Mouse (Mus musculus) heart, embryonic 16.5 days (tissue): Measurements from ENCODE around the gene Dnmt3l. TPM values are rescaled to one million over a fixed set of nuclear protein-coding genes. Genes with fewer than 3 reads are reported as not detected.
A peak's percentile ranks its signal among the peaks of the same experiment; 100 is the strongest.
"Not testable (repeated sequence)": the region's sequence is repeated elsewhere in the genome, so short reads cannot be mapped to it uniquely, and the experiment has no call there.

Experiments used
- ATAC-seq: fragments of 200-750 bp; cut with Nextera tagmentation; replicated peaks from 2 replicates; pipeline ENCODE4 v1.8.0; 2017; ENCODE audit warnings: moderate number of reproducible peaks; ENCODE audit not compliant: insufficient read depth, low FRiP score; ENCODE audit errors: extremely low read depth
- H3K27ac ChIP-seq: fragments of 300-500 bp; sonication (generic); 2 replicates; pipeline ENCODE4 v1.5.1; 2014; ENCODE audit warnings: mild to moderate bottlenecking, low read length, control low read depth, moderate library complexity
- H3K27me3 ChIP-seq: fragments of 300-500 bp; sonication (generic); 2 replicates; pipeline ENCODE4 v1.6.1; 2014; ENCODE audit warnings: low read length, mixed read lengths; ENCODE audit not compliant: control insufficient read depth, insufficient read depth
- H3K36me3 ChIP-seq: fragments of 300-500 bp; sonication (generic); 2 replicates; pipeline ENCODE4 v1.6.1; 2014; ENCODE audit not compliant: control insufficient read depth, insufficient read depth
- H3K4me1 ChIP-seq: fragments of 300-500 bp; sonication (generic); 2 replicates; pipeline ENCODE4 v1.6.1; 2014; ENCODE audit warnings: low read length, mixed read lengths; ENCODE audit not compliant: control insufficient read depth, insufficient read depth
- H3K4me2 ChIP-seq: fragments of 300-500 bp; sonication (generic); 2 replicates; pipeline ENCODE4 v1.6.1; 2014; ENCODE audit warnings: low read depth, mild to moderate bottlenecking, control low read depth, low read length
- H3K4me3 ChIP-seq: fragments of 300-500 bp; sonication (generic); 2 replicates; pipeline ENCODE4 v1.5.1; 2014; ENCODE audit warnings: mild to moderate bottlenecking, control low read depth, low read length
- H3K9ac ChIP-seq: fragments of 300-500 bp; sonication (generic); 2 replicates; pipeline ENCODE4 v1.6.1; 2014; ENCODE audit warnings: low read length, control low read depth
- H3K9me3 ChIP-seq: fragments of 300-500 bp; sonication (generic); replicated peaks from 2 replicates; pipeline ENCODE4 v1.6.1; 2016; ENCODE audit warnings: low read length; ENCODE audit not compliant: control insufficient read depth
- WGBS: fragments of 180-500 bp; shearing (Covaris S2); extraction: QIAGEN DNeasy Blood & Tissue Kit; methylation state at CpG from one replicate; pipeline ENCODE4 v1.1.7; 2014; 5-methylcytosine and 5-hydroxymethylcytosine counted together
- polyA plus RNA-seq: library from polyadenylated mRNA; unstranded; fragments of >200 nt; fragmentation: Nextera tagmentation; extraction: Ambion mirVana; gene quantifications from 2 replicates; pipeline ENCODE4 v1.2.1, GENCODE M21; 2015

Gene Dnmt3l
- polyA plus RNA-seq, 1 experiment from 2014 or later, result 0.13 TPM

DNA sequence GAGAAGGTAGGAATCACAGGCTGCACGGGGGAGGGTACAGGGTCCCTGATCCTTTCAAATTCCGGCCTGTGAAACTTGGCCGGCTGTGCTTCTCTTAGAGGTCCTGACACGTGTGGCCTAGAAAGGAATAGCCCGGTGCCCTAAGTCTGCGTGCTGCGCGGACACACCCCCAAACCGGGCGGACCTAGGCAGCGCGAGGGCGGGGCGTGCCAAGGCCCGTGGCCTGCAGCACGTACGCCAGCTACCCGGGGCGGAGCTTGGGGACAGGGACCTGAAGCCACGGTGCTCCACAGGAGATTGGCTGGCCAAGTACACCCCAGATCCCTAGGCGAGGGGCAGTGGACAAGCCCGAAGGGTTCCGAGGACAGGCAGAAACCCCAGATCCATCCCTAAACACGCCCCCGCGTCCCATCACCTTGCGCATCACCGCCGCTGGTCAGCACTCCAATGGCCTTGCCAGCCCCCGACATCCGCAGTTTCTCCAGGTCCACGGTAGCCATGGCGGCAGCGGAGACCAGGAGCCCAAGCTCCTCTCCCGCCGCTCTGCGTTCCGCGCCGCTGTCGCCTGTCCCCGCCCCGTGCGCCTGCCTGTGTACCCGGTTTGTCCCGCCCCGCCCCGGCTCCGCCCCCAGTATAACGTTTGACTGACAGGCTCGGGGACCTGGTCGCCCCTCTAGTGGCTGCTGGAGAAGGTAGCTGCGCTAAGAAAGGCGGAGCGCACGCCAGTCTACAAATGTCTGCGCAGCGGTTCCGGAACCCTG, 32.4 kb upstream of the Dnmt3l start:
- ATAC-seq, result peak; percentile 95
- Histone ChIP-seq H3K27ac (peak overlapping the region; percentile 100), H3K4me2 (peak overlapping the region; percentile 84), H3K9me3 (peaks cover 2% of the 10 kb centered on the region), H3K27me3 (no peaks in the 10 kb centered on the region), H3K9ac (peak overlapping the region; percentile 96), H3K36me3 (no peaks in the 10 kb centered on the region), H3K4me1 (peaks cover 34% of the 10 kb centered on the region), H3K4me3 (peak overlapping the region; percentile 83)
- WGBS, result 1% methylated on average over 59 of the region's 59 CpGs

DNA sequence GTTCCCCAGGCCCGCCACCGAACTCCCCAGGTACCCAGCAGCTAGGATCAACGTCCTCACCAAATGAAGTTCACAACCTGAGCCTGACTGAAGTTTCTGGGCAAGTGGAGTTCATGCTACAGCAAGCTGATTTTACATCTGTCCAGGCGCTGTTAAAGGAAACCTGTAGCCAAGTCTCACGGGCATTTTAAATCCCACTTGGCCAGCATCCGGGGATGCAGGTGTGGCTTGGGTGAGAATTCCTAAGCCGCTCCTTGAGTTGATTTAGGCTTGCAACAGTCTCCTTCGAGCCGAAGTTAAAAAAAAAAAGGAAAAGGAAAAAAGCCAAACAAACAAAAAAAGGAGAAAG, 31.8 kb upstream of the Dnmt3l start, which contains the start of gene Pfkl:
Gene Pfkl (minus strand): TSS at position 139 of the 349 bp plus-strand sequence.
- Histone ChIP-seq H3K27me3 (no peaks in the 10 kb centered on the region), H3K9ac (peak within 1 kb of the TSS; percentile 96), H3K4me2 (peak within 1 kb of the TSS; percentile 84), H3K4me1 (peaks cover 34% of the 10 kb centered on the region), H3K36me3 (no peaks in the 10 kb centered on the region), H3K27ac (peak within 1 kb of the TSS; percentile 100), H3K4me3 (peak within 1 kb of the TSS; percentile 83), H3K9me3 (peaks cover 5% of the 10 kb centered on the region)
- ATAC-seq, result no peak
- WGBS, result 1% methylated on average over 9 of the region's 9 CpGs

DNA sequence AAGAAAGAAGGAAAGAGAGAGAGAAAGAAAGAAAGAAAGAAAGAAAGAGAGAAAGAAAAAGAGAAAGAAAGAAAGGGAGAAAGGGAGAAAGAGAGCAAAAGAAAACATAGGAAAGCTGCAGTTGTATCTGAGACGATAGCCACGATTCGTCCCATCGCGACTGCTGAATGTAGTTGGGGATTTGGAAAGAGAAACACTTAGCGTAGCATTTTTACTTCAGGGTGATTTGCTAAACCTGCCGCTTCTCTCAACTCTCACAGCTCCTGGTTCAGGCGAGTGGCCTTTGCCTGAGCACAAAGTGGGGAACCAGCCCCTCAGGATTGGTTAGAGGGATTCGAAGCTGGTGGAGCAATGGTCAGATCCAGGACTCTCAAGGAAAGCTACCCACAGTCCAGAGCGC, 31.4 kb upstream of the Dnmt3l start:
- H3K4me2 ChIP-seq, result peak overlapping the region; percentile 84
- peak overlapping the region; percentile 51; the same call in 1 of the 2 replicates for H3K27ac ChIP-seq
- H3K27me3 ChIP-seq, result no peaks in the 10 kb centered on the region
- WGBS, result 11% methylated on average over 10 of the region's 10 CpGs
- H3K9me3 ChIP-seq, result peaks cover 5% of the 10 kb centered on the region
- no peaks in the 10 kb centered on the region for H3K36me3 ChIP-seq
- H3K4me3 ChIP-seq, result peak overlapping the region; percentile 83
- H3K9ac ChIP-seq, result peak overlapping the region; percentile 59; the same call in 1 of the 2 replicates
- ATAC-seq, result no peak
- H3K4me1 ChIP-seq, result peaks cover 34% of the 10 kb centered on the region

DNA sequence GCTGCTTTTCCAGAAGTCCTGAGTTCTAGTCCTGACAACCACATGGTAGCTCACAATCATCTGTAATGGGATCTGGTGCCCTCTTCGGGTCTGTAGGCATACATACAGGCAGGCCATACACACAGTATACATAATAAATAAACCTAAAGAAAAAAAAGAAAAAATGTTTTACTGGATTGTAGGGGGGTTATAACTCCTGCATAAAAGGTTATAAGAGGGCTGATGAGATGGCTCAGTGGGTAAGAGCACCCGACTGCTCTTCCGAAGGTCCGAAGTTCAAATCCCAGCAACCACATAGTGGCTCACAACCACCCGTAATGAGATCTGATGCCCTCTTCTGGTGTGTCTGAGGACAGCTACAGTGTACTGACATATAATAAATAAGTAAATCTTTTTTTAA, 30.6 kb upstream of the Dnmt3l start:
- not testable (repeated sequence) for H3K9ac ChIP-seq, H3K27me3 ChIP-seq, H3K9me3 ChIP-seq, H3K27ac ChIP-seq, ATAC-seq, H3K36me3 ChIP-seq, H3K4me3 ChIP-seq, H3K4me2 ChIP-seq
- H3K4me1 ChIP-seq, result peaks cover 30% of the 10 kb centered on the region
- 93% methylated on average over 5 of the region's 5 CpGs for WGBS

DNA sequence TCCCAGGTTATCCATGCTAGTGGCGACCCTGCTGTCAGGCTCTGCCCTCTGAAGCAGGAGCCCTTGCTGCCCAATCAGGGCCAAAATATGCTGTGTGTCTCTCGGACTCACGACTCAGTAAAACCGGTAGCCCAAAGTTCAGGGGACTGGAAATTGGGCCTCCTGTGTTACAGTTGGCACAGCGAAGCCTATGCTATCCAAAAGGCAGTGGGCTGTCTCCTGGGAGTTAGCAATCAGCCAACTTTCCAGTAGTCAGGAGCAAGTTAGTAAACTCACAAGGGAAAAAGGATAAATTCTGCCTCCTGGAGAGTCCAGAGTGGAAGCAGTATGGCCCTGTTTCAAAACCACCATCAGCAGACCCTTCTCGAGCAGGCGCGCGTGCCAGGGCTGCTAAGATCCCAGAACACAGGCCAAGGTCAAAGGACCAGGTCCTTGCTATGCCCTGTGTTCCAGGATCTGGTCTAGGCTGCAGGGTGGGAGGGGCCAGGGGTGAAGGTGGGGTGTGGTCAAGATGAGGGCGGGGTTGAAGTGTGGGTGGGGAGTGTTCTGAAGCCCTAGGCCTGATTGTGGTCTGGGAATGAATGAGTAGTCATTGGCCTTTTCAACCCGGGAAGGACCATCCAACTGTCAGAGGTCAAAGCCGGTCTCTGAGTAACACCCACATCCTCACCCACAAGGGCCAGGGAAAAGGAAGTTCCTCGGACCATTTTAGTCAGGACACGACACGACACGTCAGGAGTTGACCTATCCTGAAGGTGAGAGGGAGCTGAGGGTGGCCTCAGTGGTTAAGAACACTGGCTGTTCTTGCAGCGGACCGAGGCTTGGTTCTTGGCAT, 28.9 kb upstream of the Dnmt3l start:
- Histone ChIP-seq H3K36me3 (no peaks in the 10 kb centered on the region), H3K4me1 (peaks cover 14% of the 10 kb centered on the region), H3K4me2 (no peak overlapping the region), H3K27me3 (no peaks in the 10 kb centered on the region), H3K4me3 (no peak overlapping the region), H3K9ac (no peak overlapping the region), H3K27ac (no peak overlapping the region), H3K9me3 (peaks cover 5% of the 10 kb centered on the region)
- WGBS, result 88% methylated on average over 18 of the region's 18 CpGs
- no peak for ATAC-seq

DNA sequence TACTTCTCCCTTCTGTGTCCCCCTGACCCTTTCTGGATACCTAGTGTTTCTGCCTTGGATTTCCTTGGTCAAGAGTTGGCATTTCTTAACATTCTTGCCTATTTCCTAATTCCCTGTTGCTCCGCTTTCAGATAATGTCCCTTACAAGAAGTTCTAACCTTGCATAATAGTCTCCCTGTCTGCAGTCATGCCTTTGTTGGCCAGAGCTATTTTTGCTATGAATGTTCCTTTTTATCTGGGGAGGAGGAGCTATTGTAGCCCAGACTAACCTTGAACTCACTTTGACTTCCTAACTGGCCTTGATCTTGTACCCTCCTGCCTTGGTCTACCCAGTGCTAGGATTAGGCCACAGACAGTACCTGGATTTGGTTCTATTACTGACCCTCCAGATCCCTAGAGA, 26.3 kb upstream of the Dnmt3l start:
- H3K4me1 ChIP-seq, result peaks cover 1% of the 10 kb centered on the region; the same call in 1 of the 2 replicates
- no peaks in the 10 kb centered on the region for H3K27me3 ChIP-seq
- H3K9me3 ChIP-seq, result peaks cover 5% of the 10 kb centered on the region
- H3K9ac ChIP-seq, result no peak overlapping the region
- WGBS, result 48% methylated on average over 1 of the region's 1 CpGs
- ATAC-seq, result peak; percentile 61
- no peak overlapping the region for H3K4me3 ChIP-seq
- H3K36me3 ChIP-seq, result no peaks in the 10 kb centered on the region
- no peak overlapping the region for H3K4me2 ChIP-seq
- H3K27ac ChIP-seq, result peak overlapping the region; percentile 72

DNA sequence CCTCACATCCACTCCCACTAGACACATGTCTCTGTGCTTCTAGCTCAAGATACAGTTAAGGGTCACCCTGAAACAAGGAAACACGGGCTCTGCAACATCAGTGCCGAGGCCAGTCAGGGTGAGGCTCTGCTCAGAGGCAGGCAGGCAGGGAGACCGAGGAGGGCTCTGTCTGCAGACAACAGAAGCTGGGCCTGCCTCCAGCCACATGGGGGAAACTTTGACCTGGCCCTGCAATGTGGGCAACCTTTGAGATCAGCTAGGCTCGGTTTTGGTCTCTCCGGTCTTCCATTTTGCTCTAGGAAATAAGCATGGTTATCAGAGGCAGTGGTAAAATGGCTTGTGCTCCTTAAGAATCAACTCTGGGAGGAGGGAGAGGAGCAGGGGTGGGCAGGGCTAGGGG, 25.4 kb upstream of the Dnmt3l start:
- no peaks in the 10 kb centered on the region for H3K27me3 ChIP-seq
- H3K4me3 ChIP-seq, result no peak overlapping the region
- peaks cover 5% of the 10 kb centered on the region for H3K9me3 ChIP-seq
- WGBS, result 51% methylated on average over 5 of the region's 5 CpGs
- H3K9ac ChIP-seq, result peak overlapping the region; percentile 20; the same call in 1 of the 2 replicates
- no peaks in the 10 kb centered on the region for H3K36me3 ChIP-seq
- no peaks in the 10 kb centered on the region for H3K4me1 ChIP-seq
- H3K4me2 ChIP-seq, result no peak overlapping the region
- no peak overlapping the region; the same call in 1 of the 2 replicates for H3K27ac ChIP-seq
- ATAC-seq, result no peak

DNA sequence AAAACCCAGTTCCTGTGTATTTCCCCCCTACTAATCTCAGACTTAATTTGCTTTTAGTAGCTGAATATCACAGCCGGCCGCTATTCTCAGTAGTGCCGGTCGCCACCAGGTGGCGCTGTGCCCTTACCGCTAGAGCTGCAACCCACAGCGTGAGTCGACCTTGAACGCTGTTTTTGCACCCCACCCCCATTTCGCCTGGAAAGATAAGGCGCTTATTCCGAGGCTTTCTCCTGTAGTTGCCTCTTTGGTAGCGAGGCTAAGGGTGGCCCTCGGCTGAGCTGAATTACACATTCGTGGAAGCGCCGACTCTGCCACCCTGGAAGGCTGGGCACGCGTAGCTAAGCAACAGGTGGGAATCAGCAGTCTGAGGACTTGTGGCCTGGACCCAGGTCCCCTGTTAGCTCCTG, 22.9 kb upstream of the Dnmt3l start:
- H3K4me2 ChIP-seq, result peak overlapping the region; percentile 70
- WGBS, result 16% methylated on average over 19 of the region's 19 CpGs
- peak overlapping the region; percentile 74 for H3K9ac ChIP-seq
- H3K4me3 ChIP-seq, result peak overlapping the region; percentile 39
- H3K27me3 ChIP-seq, result no peaks in the 10 kb centered on the region
- H3K4me1 ChIP-seq, result no peaks in the 10 kb centered on the region
- H3K9me3 ChIP-seq, result peaks cover 5% of the 10 kb centered on the region
- ATAC-seq, result peak; percentile 80
- peak overlapping the region; percentile 82 for H3K27ac ChIP-seq
- H3K36me3 ChIP-seq, result no peaks in the 10 kb centered on the region

DNA sequence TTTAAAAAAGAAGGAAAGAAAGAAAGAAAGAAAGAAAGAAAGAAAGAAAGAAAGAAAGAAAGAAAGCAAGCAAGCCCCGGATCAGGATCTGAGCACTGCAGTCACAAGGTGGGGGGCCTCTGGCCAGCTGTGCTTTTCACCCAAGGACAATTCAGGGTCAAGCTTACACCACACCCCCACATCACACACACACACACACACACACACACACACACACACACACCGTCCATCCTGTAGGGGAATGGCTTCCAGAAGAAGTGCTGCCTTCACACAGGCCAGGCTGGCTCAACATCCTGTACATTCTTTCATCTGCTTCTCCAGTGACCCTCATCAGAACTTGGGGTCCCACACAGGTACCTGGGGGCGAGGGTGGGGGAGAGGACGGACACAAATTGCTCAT, 22.5 kb upstream of the Dnmt3l start:
- Histone ChIP-seq H3K27ac (peak overlapping the region; percentile 82; the same call in 1 of the 2 replicates), H3K9me3 (peaks cover 5% of the 10 kb centered on the region), H3K4me1 (no peaks in the 10 kb centered on the region), H3K9ac (peak overlapping the region; percentile 14; the same call in 1 of the 2 replicates), H3K4me3 (no peak overlapping the region; the same call in 1 of the 2 replicates), H3K27me3 (no peaks in the 10 kb centered on the region), H3K36me3 (no peaks in the 10 kb centered on the region), H3K4me2 (peak overlapping the region; percentile 70; the same call in 1 of the 2 replicates)
- no peak for ATAC-seq
- WGBS, result 71% methylated on average over 4 of the region's 4 CpGs
